Mouse (Mus musculus): Measurements from ENCODE around the gene BC005537. TPM values are rescaled to one million over a fixed set of nuclear protein-coding genes. Genes with fewer than 3 reads are reported as not detected.
"Not testable (repeated sequence)": the region's sequence is repeated elsewhere in the genome, so short reads cannot be mapped to it uniquely, and the experiment has no call there.

BC005537 gene
- total and polyA plus RNA-seq, 2 experiments from 2014 or later = 14.0 to 43.9 TPM

GRCm38 (mm10) chr13:24832131-24832810, 30.8 kb downstream of the BC005537 start:
- 2% methylated on average over 21 of the region's 21 CpGs for WGBS
- DNase-seq (ENCODE audit: low spot score) (no peak), ATAC-seq (ENCODE audit: insufficient read depth, low read depth) (no peak)
- H3K27me3 ChIP-seq (ENCODE audit: control insufficient read depth, insufficient read depth, low read length) = no peaks in the 10 kb centered on the region
- H3K4me2 ChIP-seq (ENCODE audit: low read depth, low read length) = peak overlapping the region; percentile 87
- H3K9ac ChIP-seq (replicated peaks; ENCODE audit: low read depth, low read length) = peak overlapping the region; percentile 75
- H3K27ac ChIP-seq (ENCODE audit: low read depth) = peak overlapping the region; percentile 96
- H3K36me3 ChIP-seq (replicated peaks; ENCODE audit: control insufficient read depth, insufficient read depth, low read length) = peaks cover 2% of the 10 kb centered on the region; the same call in 1 of the 2 replicates
- peak overlapping the region; percentile 91 for H3K4me3 ChIP-seq (ENCODE audit: low read depth, low read length)
- peaks cover 24% of the 10 kb centered on the region for H3K4me1 ChIP-seq (ENCODE audit: control insufficient read depth, insufficient read depth)
- TF ChIP-seq EP300 (IDR thresholded peaks at IDR 0.05; ENCODE audit: low read depth) (no peak), CTCF (IDR thresholded peaks at IDR 0.05; ENCODE audit: low read depth) (no peak)
- H3K9me3 ChIP-seq (replicated peaks; ENCODE audit: control insufficient read depth, low read length) = no peaks in the 10 kb centered on the region

- Histone ChIP-seq H3K36me3 (replicated peaks; ENCODE audit: control insufficient read depth, insufficient read depth, low read length) (peaks cover 3% of the 10 kb centered on the region; the same call in 1 of the 2 replicates), H3K4me1 (ENCODE audit: control insufficient read depth, insufficient read depth) (peaks cover 24% of the 10 kb centered on the region), H3K27me3 (ENCODE audit: control insufficient read depth, insufficient read depth, low read length) (no peaks in the 10 kb centered on the region), H3K27ac (ENCODE audit: low read depth) (no peak overlapping the region), H3K4me3 (ENCODE audit: low read depth, low read length) (peak overlapping the region; percentile 91), H3K9me3 (replicated peaks; ENCODE audit: control insufficient read depth, low read length) (no peaks in the 10 kb centered on the region), H3K9ac (replicated peaks; ENCODE audit: low read depth, low read length) (peak overlapping the region; percentile 75), H3K4me2 (ENCODE audit: low read depth, low read length) (peak overlapping the region; percentile 87)
- WGBS = 32% methylated on average over 2 of the region's 2 CpGs
- TF ChIP-seq EP300 (IDR thresholded peaks at IDR 0.05; ENCODE audit: low read depth) (no peak), CTCF (IDR thresholded peaks at IDR 0.05; ENCODE audit: low read depth) (no peak)
- DNase-seq (ENCODE audit: low spot score) (no peak), ATAC-seq (ENCODE audit: insufficient read depth, low read depth) (no peak)
Observed at GRCm38 (mm10) chr13:24832811-24833155, 31.3 kb downstream of the BC005537 start.

- H3K27ac ChIP-seq (ENCODE audit: low read depth); H3K4me2 ChIP-seq (ENCODE audit: low read depth, low read length); H3K4me3 ChIP-seq (ENCODE audit: low read depth, low read length); DNase-seq (ENCODE audit: low spot score); H3K27me3 ChIP-seq (ENCODE audit: control insufficient read depth, insufficient read depth, low read length); ATAC-seq (ENCODE audit: insufficient read depth, low read depth); H3K9me3 ChIP-seq (replicated peaks; ENCODE audit: control insufficient read depth, low read length); H3K9ac ChIP-seq (replicated peaks; ENCODE audit: low read depth, low read length): not testable (repeated sequence)
- Histone ChIP-seq H3K36me3 (replicated peaks; ENCODE audit: control insufficient read depth, insufficient read depth, low read length) (peaks cover 31% of the 10 kb centered on the region), H3K4me1 (ENCODE audit: control insufficient read depth, insufficient read depth) (peaks cover 14% of the 10 kb centered on the region)
- 92% methylated on average over 8 of the region's 8 CpGs for WGBS
Observed at GRCm38 (mm10) chr13:24837765-24838164, 36.3 kb downstream of the BC005537 start.

- no peak for DNase-seq (ENCODE audit: low spot score)
- 0 out of 2 replicates have a peak, but pooled peaks cover 1% of the 10 kb centered on the region for H3K4me1 ChIP-seq (ENCODE audit: control insufficient read depth, insufficient read depth)
- peaks cover 31% of the 10 kb centered on the region for H3K36me3 ChIP-seq (replicated peaks; ENCODE audit: control insufficient read depth, insufficient read depth, low read length)
- H3K9ac ChIP-seq (replicated peaks; ENCODE audit: low read depth, low read length) = no peak overlapping the region
- H3K27ac ChIP-seq (ENCODE audit: low read depth) = no peak overlapping the region
- H3K4me2 ChIP-seq (ENCODE audit: low read depth, low read length) = no peak overlapping the region
- H3K27me3 ChIP-seq (ENCODE audit: control insufficient read depth, insufficient read depth, low read length) = no peaks in the 10 kb centered on the region
- TF ChIP-seq EP300 (IDR thresholded peaks at IDR 0.05; ENCODE audit: low read depth) (no peak), CTCF (IDR thresholded peaks at IDR 0.05; ENCODE audit: low read depth) (no peak)
- WGBS = 74% methylated on average over 3 of the region's 3 CpGs
- no peak for ATAC-seq (ENCODE audit: insufficient read depth, low read depth)
- H3K4me3 ChIP-seq (ENCODE audit: low read depth, low read length) = no peak overlapping the region
- no peaks in the 10 kb centered on the region for H3K9me3 ChIP-seq (replicated peaks; ENCODE audit: control insufficient read depth, low read length)
Observed at GRCm38 (mm10) chr13:24839831-24840230, 38.4 kb downstream of the BC005537 start.

GRCm38 (mm10) chr13:24841702-24842101, 40.2 kb downstream of the BC005537 start:
- Histone ChIP-seq H3K9ac (replicated peaks; ENCODE audit: low read depth, low read length) (no peak overlapping the region), H3K27ac (ENCODE audit: low read depth) (no peak overlapping the region), H3K9me3 (replicated peaks; ENCODE audit: control insufficient read depth, low read length) (no peaks in the 10 kb centered on the region), H3K4me3 (ENCODE audit: low read depth, low read length) (no peak overlapping the region), H3K4me2 (ENCODE audit: low read depth, low read length) (no peak overlapping the region), H3K36me3 (replicated peaks; ENCODE audit: control insufficient read depth, insufficient read depth, low read length) (peaks cover 31% of the 10 kb centered on the region), H3K4me1 (ENCODE audit: control insufficient read depth, insufficient read depth) (0 out of 2 replicates have a peak, but pooled peaks cover 5% of the 10 kb centered on the region), H3K27me3 (ENCODE audit: control insufficient read depth, insufficient read depth, low read length) (no peaks in the 10 kb centered on the region)
- ATAC-seq (ENCODE audit: insufficient read depth, low read depth) (no peak), DNase-seq (ENCODE audit: low spot score) (no peak)
- TF ChIP-seq CTCF (IDR thresholded peaks at IDR 0.05; ENCODE audit: low read depth) (no peak), EP300 (IDR thresholded peaks at IDR 0.05; ENCODE audit: low read depth) (no peak)
- 73% methylated on average over 3 of the region's 3 CpGs for WGBS

Data from heart, postnatal 0 days (tissue).